Mouse (Mus musculus) mouse embryonic stem cell (cell line): ENCODE data around the gene Eif4g2.

ENCODE experiments used
- in situ Hi-C, 2 experiments: fragments of 300-500 bp; cut with MboI; formaldehyde crosslinking; loops; 1 replicate in 1 of 2; 3 replicates in 1 of 2; pipeline ENCODE4 v1.14.3; 2019 to 2020; ENCODE audit warnings: low sequenced_read_pairs in 2 of 2, low pct_unique_long_range_greater_than_20kb in 1 of 2, mixed read lengths in 1 of 2; ENCODE audit not compliant: unreplicated experiment in 1 of 2

The Eif4g2 gene

DNA sequence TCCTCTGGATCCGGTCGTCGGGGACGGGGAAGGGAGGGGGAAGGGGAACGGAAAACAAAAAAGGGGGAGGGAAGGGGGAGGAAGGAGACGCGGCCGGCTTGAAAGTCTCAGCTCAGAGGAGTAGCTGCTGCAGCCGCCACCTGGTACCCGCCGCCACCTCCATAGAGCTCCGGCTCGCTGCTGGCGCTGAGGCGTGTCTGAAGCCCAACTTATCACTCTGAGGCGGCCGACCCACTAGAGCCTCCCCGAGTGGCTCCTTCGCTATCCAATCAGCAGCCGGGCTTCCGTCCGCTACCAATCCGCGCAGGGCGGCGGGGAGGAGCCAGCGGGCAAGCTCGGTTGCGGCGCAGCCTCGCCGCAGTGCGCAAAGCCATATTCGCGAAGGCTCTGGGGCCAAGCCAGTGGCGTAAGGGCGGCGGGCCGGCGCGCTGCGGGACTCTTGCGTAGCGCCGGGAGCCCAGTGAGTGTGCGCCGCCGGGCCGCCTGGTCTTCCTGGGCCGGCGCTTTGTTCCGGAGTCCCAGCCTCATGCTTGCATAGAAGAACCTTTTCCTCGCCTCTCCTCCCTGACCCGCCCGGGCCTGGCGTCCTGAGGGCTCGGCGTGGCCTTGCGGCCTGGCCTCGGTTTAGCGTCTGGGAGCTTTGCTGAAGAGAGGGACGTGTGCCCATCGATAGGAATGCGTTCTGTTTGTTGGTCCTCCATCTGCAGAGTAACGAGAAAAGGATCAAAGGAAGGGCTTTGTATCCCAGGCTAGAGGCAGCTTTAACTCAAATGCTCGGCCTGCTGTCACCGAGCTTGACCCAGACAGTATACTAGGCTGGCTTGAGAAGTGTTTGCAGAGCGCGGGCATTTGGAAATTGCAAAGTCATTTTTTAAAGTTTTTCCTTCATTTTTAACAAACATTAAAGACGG is at the start of gene Eif4g2:
Gene Eif4g2 (minus strand): TSS at position 209 of the 911 bp plus-strand sequence.
- in situ Hi-C loops, result no loop called here

DNA sequence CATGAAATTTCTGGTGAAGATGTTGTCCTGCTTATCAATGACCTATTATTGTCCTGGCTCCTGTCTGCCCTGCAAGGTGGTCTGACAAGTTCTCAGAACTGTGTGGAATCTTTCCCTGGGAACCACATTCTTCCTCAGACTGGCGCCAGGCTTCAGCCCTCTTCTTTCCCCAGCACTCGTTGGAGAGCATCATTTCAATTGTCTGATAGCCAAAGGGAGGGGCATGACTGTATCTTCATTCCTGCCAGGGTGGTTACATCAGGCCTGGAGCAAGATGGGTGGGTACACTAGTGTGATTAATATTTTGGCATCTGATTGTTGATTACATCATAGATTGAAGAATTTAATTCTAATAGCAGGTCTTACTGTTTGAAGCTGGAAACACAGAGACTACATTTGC is 49.8 kb upstream of the Eif4g2 start:
- in situ Hi-C loops, result no loop called here

DNA sequence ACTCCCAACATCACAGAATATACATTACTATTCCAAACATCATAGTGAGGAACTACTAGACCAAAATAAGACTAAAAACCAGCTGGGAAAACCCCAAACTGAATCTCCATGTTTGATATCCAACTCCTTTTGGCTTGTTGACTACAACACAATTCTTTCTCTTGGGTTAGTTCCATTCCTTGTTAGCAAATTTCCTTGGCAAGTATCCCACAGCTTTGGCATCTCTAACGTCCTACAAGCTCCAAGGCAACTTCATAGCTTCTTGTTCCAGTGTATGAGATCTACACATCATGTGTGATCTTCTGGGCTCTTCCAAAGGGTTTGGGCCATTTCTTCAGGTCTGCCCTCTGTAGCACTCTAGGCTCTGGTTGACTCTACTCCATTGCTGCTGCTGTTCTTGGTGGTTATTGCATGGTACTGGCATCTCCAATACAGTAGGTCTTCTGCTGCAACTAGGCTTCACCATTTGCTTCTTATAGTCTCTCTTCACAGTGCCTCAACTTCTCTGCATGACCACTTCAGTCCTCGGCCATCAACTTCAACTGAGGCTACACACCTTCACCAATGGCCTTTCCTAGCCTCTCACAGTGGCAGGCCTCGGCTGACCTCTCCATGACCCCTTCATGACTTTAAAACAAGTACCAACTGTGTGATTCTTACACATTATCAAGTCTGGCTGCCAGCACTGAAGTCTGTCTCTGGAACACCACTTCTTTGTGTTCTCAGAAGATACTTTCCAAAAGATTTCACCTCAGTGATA is 44.0 kb upstream of the Eif4g2 start:
- in situ Hi-C loops, result no loop called here

DNA sequence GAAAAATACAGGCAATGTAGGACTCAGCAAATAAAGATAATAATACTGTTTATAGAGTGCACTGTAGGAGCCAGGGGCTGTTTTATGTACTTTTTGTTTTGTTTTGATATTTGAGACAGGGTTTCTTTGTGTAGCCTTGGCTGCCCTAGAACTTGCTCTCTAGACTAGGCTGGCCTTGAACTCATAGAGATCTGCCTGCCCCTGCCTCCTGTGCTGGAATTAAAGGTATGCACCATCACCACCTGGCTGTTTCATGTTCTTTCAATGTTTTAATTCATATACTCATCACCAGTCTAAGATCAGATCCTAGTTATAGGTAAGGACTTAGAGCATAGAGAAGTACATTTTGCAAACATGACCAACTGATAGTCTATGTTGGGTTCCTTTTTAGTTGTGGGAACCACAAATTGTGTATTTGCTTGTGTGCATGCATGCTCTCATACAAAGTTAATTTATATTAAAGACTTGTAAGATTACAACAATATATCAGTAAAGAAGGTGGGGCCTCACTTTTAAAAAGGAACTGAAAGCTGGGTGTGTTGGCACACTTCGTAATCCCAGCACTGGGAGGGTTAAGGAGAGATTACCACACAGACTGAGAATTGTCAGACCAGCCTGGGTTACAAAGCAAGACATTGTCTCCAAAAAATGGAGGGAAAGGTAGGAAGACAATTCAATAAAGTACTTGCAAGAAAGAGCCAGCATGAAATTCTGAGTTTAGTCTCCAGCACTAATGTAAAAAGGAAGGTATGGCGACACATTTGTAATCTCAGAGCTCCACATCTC is 41.1 kb upstream of the Eif4g2 start:
- in situ Hi-C loops, result no loop called here

DNA sequence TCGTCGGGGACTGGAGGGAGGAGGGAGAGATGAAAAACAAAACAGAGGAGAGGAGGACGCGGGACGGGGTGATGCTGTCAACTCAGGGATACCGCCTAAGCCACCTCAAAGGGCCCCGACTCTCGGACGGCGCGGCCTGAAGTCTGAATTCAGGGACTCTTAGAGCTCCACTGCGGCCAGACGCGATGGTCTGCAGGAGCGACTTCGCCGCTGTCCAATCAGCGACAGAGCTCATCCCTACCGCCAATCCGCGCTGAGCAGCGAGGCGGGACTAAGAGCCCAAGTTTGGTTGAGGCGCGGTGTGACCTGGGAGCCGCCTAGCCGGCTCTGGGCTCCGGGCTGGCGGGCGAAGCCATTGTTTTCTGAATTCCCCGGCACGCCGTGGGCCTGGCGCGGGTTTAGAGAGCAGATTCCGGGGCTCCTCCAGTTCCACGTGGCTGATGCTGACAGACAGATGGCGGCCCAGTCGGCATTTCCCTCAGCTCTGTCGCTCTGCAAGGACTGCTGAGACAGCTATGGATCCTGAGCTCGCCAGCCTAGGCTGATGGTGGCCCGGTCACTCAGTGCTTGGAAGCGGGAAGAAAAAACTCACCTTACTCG is 39.8 kb upstream of the Eif4g2 start:
- in situ Hi-C loops, result no loop called here

DNA sequence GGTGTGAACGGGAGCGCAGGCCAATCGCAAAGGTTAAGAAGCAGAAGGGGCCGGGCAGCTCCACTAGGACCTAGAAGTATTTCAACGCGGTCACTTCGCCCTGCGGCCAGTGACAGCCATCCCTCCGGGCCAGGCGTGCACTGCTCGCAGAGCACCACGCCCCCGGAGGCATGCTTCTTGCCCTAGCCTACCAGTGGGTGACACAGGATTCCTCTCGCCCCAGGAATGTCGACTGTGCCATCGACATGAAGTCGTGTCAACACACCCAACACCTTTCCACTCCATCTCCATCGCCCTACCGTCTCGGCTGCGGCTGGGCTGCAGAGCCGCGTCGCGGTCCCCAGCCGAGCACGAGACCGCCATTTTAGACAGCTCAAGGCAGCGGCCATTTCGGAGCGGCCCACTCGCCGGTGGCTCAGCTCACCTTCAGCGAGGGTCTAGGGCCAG is 39.3 kb upstream of the Eif4g2 start:
- in situ Hi-C loops, result no loop called here

DNA sequence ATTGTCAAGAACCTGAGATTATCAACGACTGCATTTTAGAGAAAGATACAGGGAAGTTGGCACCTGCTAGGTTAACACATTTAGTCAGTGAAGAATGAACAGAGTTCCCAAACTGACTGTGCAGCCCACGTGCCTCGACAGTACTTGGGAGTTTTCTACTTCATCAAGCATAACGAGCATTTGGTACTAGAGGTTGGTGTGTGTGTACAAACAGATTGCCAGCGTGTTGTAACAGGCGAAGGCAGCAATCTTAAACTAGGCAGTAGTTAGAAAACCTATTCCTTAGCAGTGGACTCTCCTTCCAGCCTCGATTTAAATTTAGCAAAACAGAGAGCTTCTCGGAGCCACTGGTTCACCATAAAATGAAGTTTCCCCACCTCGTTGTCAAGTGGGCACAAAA is 38.7 kb upstream of the Eif4g2 start:
- in situ Hi-C loops, result no loop called here

DNA sequence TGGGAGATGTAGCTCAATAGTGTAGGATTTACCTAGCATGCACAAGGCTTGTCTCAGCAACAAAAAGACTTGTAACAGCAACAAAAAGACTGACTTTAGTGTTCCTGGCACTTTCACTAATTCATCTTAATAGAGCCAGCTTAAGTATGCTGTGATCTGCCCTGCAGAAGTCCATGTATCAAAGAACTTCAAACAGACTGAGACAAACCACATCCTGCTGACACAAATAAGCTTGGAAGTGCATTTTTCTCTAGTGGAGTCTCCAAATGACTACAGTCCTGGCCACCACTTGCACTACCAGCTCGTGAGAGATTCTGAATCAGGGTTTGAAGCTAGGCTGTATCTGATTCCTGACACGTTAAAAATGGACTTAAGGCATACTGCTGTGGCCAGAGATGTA is 26.7 kb upstream of the Eif4g2 start:
- in situ Hi-C loops, result no loop called here

DNA sequence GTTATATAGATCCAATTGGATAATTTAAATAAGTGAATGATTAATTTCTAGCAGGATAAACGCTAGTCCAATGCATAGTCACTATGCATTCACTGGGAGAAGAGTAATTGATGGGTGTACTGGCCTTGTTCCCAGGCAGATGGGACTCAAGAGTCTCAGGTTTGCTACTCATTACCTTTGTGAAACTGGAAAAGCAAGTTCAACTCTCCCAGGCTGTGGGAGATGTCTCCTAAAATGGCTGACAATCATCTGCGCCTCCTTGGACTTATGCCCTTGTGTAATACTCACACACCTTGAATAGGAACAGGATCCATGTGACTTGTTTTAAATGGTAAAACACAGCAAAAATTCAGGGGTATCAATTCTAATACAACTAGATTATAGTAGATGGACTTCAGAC is 26.3 kb upstream of the Eif4g2 start:
- in situ Hi-C loops, result no loop called here

DNA sequence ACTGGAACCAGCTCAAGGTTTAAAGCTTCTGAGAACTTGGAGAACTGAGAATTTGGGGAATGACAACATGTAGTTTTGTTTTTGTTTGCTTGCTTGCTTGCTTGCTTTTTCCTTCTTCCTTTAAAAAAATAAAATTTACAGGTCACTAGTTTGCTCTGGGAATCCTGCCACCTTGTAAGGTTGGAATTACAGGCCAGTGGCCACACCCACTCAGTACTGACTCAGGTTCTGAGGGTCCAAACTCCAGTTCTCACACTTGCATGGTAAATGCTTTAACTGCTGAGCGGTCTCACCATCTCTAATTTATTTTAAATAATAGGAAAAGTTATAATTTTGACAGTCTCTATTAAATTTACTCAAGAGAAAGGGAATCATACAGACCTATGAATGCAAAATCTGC is 15.4 kb upstream of the Eif4g2 start:
- in situ Hi-C loops, result no loop called here

DNA sequence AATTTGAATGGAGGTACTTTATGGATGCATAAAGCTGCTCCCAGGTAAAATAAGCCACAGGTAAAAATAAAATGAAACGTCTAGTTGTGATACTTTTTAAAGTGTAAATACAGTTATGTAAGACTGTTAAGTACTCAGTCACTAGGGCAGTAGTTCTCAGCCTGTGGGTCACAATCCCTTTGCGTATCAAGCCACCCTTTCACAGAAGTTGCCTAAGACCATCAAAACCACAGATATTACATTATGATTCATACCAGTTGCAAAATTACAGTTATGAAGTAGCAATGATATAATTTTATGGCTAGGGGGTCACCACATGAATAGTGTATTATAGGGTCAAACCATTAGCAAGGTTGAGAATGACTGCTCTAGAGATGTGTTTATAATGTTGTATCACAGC is 12.3 kb upstream of the Eif4g2 start:
- in situ Hi-C loops, result no loop called here

DNA sequence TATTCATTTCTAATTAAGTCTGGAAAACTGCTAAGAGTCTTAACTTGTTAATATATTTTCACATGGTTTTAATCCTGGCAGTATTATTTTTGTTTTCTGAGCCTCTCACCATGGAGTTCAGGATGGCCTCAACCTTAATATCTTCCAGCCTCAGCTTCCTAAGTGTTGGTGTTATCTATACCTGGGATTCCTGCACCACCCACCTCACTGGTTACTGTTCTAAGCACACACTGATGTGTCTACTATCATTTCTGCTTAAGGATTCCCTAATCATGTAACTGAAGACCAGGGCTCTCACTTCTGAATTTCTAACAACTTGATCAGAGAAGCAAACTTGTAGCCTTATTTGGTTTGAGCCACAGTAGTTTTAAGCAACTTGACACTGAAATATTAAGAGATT is 2.3 kb upstream of the Eif4g2 start:
- in situ Hi-C loops, result no loop called here

DNA sequence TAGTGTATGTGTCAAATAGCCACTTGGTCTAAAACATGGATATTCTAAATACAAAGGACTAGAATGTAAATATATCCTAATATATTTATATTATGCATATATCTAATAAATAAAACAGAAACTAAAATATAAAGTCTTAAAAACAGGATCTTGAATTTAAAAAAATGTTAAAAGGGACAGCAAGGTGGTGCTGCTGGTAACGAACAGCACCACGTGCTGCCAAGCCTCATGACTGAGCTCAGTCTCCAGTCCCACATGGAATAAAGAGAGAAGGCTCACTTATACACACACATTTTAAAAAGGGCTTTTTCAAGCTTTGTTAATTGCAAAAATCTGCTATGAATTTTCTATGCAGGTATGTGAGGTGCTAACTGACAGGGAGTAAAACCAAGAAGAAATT is 1.6 kb upstream of the Eif4g2 start:
- in situ Hi-C loops, result no loop called here

DNA sequence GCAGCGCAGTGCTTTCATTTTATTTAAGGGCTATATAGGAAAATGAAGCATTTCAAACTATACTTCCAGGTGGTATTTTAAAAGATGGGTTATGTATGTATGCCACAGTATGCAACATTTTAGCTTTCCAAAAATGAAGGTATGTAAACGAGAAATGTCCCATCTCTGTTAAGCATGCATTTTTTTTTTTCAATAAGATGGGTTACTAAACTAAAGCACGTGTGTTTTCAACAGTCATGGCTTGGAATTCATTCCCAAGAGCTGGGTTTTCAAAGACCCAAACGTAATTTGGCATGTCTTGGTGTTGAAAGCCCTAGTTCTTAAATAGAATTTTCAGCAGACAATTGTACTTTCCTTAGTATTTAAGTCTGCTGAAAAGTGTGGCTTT is 897 bp upstream of the Eif4g2 start:
- in situ Hi-C loops, result no loop called here

DNA sequence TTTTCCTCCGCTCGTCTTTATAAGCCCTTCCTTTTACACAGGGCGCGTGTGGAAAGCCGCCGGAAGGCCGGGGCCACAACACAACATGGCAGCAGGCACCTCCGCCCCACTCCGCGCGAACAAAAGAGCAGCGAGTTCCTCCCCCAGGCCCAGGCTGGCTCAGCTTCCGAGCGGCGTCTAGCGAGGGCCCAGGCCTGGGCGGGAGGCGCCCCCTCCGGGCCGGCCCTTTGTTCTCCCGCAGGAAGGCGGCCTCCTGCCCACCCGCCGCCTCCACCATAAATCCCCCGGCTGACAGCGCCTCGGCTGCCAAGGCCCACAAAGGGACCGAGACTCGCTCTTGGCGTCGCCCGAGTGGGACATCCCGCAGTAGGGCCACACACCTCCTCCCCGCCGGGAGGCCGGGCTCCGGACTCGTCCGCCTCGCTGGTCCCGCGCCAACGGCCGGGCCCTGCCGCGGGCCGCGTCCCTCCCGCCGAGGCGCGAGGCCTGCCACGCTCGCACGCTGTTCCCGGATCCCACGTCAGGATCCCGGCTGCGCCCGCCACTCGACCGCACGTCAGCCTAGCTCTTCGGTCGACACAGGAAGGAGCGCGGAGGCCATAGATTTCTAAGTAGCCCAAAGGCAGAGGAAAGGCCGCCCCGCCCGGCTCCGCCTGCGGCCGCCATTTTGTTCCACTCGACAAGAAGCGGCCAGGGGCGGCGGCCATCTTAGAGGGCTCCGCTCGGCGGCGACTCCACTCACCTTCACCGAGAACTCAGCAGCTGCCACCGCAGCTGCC is 598 bp downstream of the Eif4g2 start:
- in situ Hi-C loops, result no loop called here

DNA sequence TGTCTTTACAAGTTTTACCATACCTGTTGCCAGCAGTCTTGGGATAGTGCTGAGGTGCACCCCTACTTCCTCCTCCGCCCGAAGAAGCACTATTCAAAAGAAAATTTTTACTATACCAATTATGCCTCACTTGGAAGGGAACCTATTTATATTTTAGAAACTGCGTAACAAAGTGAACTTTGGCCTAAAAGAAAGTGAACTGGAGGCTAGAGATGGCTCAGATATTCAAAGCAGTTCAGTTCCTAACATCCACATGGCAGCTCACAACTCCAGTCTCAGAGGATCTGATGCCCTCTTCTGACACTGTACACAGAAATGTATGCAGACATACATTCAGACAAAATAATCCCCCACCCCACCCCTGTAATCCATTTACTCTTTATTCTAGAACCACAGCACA is 2.0 kb downstream of the Eif4g2 start:
- in situ Hi-C loops, result no loop called here

DNA sequence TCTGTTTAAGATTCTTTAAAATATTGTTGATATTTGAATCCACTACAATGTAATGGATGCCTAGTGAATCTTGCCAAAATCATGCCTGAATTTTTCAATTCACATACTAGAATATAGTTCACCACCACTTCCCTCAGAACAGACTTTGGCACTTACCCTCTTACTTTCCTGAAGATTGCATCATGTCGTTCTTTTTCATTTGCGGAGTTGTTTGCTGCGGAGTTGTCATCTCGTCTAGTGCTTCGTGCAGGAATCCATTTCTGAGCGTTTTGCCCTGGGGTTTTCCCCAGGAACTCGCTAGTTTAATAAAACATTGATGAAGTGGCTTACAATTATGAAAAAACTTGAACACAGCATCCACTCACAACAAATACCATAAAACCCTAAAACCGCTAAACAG is 2.8 kb downstream of the Eif4g2 start:
- in situ Hi-C loops, result no loop called here

DNA sequence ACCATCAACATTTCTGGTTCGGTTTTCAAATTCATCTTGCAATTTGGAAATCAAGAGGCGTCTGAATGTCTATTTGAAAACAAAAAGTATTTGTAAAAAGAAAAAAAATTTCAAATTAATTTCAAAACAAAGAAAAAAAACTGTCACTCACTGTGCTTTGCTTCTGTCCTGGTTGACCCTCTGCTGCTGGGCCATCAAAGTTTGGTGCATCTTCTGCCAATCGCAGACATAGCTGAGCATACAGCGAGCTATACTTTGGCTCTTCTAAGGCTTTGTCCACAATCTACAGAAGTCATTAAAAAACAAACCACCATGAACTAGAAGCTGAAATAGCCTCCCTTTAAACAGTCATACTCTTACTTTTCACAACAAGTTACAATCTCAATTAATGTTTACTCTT is 4.6 kb downstream of the Eif4g2 start:
- in situ Hi-C loops, result no loop called here
